Mouse (Mus musculus) limb, embryonic 10.5 days (tissue): ENCODE results near the gene Aco2. TPM values are rescaled to one million over a fixed set of nuclear protein-coding genes. Genes with fewer than 3 reads are reported as not detected.

Experiments used
- DNase-seq: peaks from one replicate; pipeline ENCODE4 v3.0.0-alpha.2; 2017; ENCODE audit warnings: low spot score
- H3K27ac ChIP-seq: fragments of 300-500 bp; sonication (generic); 2 replicates; pipeline ENCODE4 v1.5.1; 2016; ENCODE audit warnings: mild to moderate bottlenecking
- H3K27me3 ChIP-seq: fragments of 300-500 bp; sonication (generic); 2 replicates; pipeline ENCODE4 v1.6.1; 2016; ENCODE audit warnings: low read depth, mild to moderate bottlenecking; ENCODE audit not compliant: poor library complexity, severe bottlenecking
- H3K36me3 ChIP-seq: fragments of 300-500 bp; sonication (generic); 2 replicates; pipeline ENCODE4 v1.6.1; 2016; ENCODE audit warnings: mild to moderate bottlenecking, moderate library complexity
- H3K4me1 ChIP-seq: fragments of 300-500 bp; sonication (generic); 2 replicates; pipeline ENCODE4 v1.6.1; 2016
- H3K4me3 ChIP-seq: fragments of 300-500 bp; sonication (generic); 2 replicates; pipeline ENCODE4 v1.5.1; 2016; ENCODE audit warnings: mild to moderate bottlenecking, moderate library complexity
- H3K9me3 ChIP-seq: fragments of 300-500 bp; sonication (generic); replicated peaks from 2 replicates; pipeline ENCODE4 v1.6.1; 2016; ENCODE audit warnings: mild to moderate bottlenecking
- WGBS: fragments of 180-500 bp; shearing (Covaris S2); methylation state at CpG from one replicate; pipeline ENCODE4 v1.1.7; 2016; 5-methylcytosine and 5-hydroxymethylcytosine counted together
- polyA plus RNA-seq: library from polyadenylated mRNA; unstranded; fragments of >200 nt; fragmentation: Nextera tagmentation; extraction: Ambion mirVana; gene quantifications from 2 replicates; pipeline ENCODE4 v1.2.1, GENCODE M21; 2016

The Aco2 gene
- polyA plus RNA-seq, 1 experiment from 2014 or later: 172 TPM

DNA sequence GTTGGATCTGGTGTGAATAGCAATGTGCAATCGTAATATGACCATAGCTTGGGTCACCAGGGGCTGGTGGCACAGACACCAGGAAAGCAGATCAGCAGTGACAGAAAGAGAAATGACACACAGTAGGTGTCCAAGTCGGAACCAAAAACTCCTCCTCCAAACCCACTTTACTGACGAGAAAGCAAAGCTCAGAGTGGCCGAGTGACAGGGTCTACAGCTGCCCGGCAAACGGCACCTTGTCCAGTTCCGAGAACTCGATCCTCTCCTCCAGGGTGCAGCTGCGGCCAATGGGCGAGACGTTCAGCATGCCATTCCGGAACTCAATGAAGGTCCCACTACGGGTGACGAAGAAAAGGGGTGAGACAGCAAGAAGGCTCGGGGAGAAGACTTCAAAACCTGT is 83.3 kb downstream of the Aco2 start:
- DNase-seq: no peak
- Histone ChIP-seq H3K9me3 (no peaks in the 10 kb centered on the region), H3K36me3 (peaks cover 11% of the 10 kb centered on the region; the same call in 1 of the 2 replicates), H3K27me3 (no peaks in the 10 kb centered on the region), H3K4me1 (peaks cover 3% of the 10 kb centered on the region), H3K4me3 (no peak overlapping the region), H3K27ac (no peak overlapping the region)
- WGBS: 94% methylated on average over 15 of the region's 15 CpGs

DNA sequence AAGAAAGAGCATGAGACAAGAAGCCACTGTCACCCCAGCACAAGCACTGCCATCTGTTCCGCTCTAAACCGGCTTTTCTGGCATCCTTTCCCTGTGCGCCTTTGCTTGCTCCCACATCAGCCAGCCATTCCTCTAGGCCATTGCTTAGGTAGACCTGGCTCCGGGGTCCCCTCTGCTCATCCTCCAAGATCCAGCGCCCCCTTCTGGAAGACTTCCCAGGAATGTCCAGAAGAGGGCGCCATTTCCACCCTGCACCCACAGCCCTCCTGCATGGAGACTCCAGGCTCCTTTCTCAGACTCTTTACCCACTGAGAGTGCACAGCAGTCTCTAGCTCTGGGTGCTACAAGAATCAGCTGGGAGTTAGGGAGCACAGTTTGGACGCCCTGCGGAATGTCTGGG is 84.3 kb downstream of the Aco2 start:
- Histone ChIP-seq H3K27ac (no peak overlapping the region), H3K4me1 (peaks cover 7% of the 10 kb centered on the region), H3K27me3 (no peaks in the 10 kb centered on the region), H3K36me3 (peaks cover 11% of the 10 kb centered on the region; the same call in 1 of the 2 replicates), H3K4me3 (no peak overlapping the region), H3K9me3 (no peaks in the 10 kb centered on the region)
- 58% methylated on average over 8 of the region's 8 CpGs for WGBS
- peak; percentile 66 for DNase-seq

DNA sequence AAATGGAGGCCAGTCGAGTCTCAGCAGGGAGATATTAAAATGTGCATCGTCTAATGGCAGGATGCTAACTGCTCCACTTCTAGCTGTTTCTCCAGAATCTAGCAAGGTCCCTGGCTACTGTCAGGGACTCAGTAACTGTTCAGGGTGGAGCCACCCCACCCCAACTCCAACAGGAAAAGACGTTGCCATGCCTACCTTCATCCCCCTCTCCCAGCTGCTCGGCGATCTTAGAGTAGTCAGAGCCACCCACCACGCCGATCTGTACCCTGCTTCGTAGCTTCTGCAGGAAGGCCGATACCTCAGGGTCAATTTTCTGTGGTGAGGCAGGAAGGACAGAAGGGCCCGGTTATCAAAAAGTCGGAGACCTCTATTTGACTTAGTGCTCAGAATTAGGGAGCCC is 85.5 kb downstream of the Aco2 start:
- DNase-seq: no peak
- no peak overlapping the region for H3K4me3 ChIP-seq
- no peaks in the 10 kb centered on the region for H3K27me3 ChIP-seq
- peaks cover 8% of the 10 kb centered on the region; the same call in 1 of the 2 replicates for H3K36me3 ChIP-seq
- peaks cover 7% of the 10 kb centered on the region for H3K4me1 ChIP-seq
- no peaks in the 10 kb centered on the region for H3K9me3 ChIP-seq
- H3K27ac ChIP-seq: no peak overlapping the region
- WGBS: 89% methylated on average over 11 of the region's 11 CpGs

DNA sequence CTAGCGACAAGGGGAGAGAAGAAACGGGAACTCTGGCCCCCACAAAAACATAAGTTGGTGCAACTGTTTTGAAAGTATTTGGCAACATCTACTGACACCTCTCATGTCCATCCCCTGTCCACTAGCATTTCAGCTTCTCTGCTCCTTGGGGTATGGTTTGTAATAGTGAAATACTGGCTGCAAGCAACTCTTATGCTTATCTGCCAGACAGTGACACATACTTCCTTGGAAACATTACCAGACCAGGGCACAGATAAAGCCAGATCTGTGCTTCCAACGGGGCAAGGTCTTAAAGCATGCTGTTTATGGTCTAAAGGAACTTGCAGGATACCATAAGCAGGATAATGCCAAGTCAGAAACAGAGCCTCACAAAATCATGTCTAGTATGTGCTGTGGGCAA is 86.8 kb downstream of the Aco2 start:
- peaks cover 7% of the 10 kb centered on the region for H3K4me1 ChIP-seq
- no peaks in the 10 kb centered on the region for H3K27me3 ChIP-seq
- peaks cover 8% of the 10 kb centered on the region; the same call in 1 of the 2 replicates for H3K36me3 ChIP-seq
- H3K4me3 ChIP-seq: no peak overlapping the region
- no peak for DNase-seq
- H3K27ac ChIP-seq: no peak overlapping the region
- H3K9me3 ChIP-seq: no peaks in the 10 kb centered on the region
- 92% methylated on average over 3 of the region's 3 CpGs for WGBS

DNA sequence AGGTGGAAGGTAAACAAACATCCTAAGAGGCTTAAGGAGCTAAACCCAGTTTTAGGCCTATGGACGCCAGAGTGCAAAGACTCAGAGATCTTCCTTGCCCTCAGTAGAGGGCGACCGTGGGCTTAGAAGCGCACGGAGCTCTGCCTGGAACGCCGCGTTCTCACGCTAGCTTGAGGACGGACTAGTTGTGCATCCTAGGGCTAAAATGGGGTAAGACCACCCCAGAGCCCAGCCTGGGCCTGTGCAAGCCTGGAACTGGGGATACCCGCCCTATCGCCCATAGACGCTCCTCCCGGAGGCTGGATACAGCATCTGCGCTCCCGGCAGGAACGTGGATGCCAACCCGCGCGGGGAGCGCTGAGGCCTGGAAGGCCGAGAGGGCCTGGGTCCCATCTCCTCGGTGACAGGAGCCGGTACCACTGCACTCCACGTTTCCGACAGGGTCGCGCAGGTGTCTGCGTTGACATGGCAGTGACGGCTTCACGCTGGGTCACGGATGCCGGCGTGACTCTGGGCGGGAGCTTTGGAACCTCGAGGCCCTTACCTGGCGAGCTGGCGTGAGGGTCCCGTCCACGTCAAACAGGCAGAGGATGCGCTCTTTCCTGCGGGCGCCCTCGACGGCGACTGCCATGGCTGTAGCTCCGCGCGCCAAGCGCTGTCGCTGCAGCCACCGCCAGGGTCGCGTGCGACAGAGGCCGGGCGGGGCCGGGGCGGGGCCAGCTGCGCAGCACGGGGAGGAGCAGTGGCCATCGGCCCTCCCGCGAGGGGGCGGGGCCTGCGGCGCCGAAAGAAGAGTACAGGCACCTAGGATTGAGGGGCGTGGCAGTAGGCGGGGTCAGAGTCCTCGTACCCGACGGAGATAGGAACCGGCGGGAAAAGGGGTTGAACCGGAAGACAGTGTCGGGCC is 88.3 kb downstream of the Aco2 start, which contains the start of gene Pmm1:
Gene Pmm1, minus strand, starts transcription at position 760 of the 907 bp plus-strand sequence.
- Histone ChIP-seq H3K4me1 (peaks cover 7% of the 10 kb centered on the region), H3K9me3 (no peaks in the 10 kb centered on the region), H3K27me3 (no peaks in the 10 kb centered on the region), H3K4me3 (peak within 1 kb of the TSS; percentile 73), H3K27ac (peak within 1 kb of the TSS; percentile 78), H3K36me3 (no peaks in the 10 kb centered on the region; the same call in 1 of the 2 replicates)
- under 1% methylated on average over 77 of the region's 77 CpGs for WGBS
- DNase-seq: peak; percentile 99

DNA sequence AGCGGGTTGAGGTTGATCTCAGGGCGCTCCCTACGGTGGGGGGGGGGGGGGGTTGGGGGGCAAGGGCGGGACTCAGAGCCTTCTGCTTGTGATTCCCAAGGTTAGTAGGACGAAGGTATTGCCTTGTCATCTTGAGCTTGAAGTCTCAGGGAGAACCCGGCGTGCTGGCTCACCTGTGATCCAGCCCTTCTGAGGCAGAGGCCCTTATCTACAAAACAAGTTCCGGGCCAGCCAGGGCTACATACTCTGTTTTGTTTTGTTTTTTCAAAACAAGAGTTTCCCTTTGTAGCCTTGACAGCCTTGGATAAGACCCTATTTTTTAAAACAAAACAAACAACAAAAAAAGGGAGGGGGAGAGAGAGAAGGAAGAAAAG is 89.0 kb downstream of the Aco2 start:
- peaks cover 7% of the 10 kb centered on the region for H3K4me1 ChIP-seq
- H3K9me3 ChIP-seq: no peaks in the 10 kb centered on the region
- H3K27ac ChIP-seq: peak overlapping the region; percentile 61; the same call in 1 of the 2 replicates
- no peaks in the 10 kb centered on the region for H3K36me3 ChIP-seq
- H3K4me3 ChIP-seq: peak overlapping the region; percentile 73
- WGBS: 4% methylated on average over 7 of the region's 8 CpGs
- DNase-seq: no peak
- no peaks in the 10 kb centered on the region for H3K27me3 ChIP-seq

DNA sequence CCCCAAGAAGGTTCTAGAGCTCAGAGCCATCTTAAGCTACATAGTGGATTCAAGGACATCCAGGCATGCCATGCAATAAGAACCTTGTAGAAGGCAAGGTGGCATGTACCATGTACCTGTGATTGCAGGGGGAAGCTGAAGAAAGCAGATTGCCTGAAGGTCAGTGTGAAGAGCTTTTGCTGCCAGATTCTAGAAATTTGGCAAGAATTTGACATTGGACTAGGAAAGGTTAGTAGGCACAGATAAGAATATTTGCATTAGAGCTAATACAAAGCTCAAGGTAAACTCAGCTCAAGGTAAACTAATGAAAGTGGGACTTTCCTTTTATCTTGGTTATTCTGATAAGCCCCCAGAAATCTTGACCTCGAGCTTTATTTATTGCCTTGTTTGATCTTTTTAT is 92.2 kb downstream of the Aco2 start:
- Histone ChIP-seq H3K4me1 (peaks cover 11% of the 10 kb centered on the region), H3K4me3 (no peak overlapping the region), H3K9me3 (no peaks in the 10 kb centered on the region), H3K36me3 (no peaks in the 10 kb centered on the region), H3K27ac (no peak overlapping the region), H3K27me3 (no peaks in the 10 kb centered on the region)
- no peak for DNase-seq
- 57% methylated on average over 1 of the region's 1 CpGs for WGBS

Other genes with a start within 250 kb of the Aco2 start
- 37.1 and 42.1 TPM in 2 replicates for gene L3mbtl2, start 208.4 kb upstream of the Aco2 start, polyA plus RNA-seq
- gene Chadl, start 175.0 kb upstream of the Aco2 start, polyA plus RNA-seq: 1.3 and 2.4 TPM in 2 replicates
- gene Zc3h7b, start 127.3 kb upstream of the Aco2 start, polyA plus RNA-seq: 51.7 and 57.5 TPM in 2 replicates
- 150 and 166 TPM in 2 replicates for gene Rangap1, start 126.8 kb upstream of the Aco2 start, polyA plus RNA-seq
- gene Tef, start 69.9 kb upstream of the Aco2 start, polyA plus RNA-seq: 13.4 and 16.5 TPM in 2 replicates
- gene Tob2, start 13.5 kb upstream of the Aco2 start, polyA plus RNA-seq: 18.3 and 19.8 TPM in 2 replicates
- gene Phf5a, start 398 bp upstream of the Aco2 start, polyA plus RNA-seq: 256 and 300 TPM in 2 replicates
- 75.5 and 86.6 TPM in 2 replicates for gene Polr3h, start 53.9 kb downstream of the Aco2 start, polyA plus RNA-seq
- gene Csdc2, start 64.5 kb downstream of the Aco2 start, polyA plus RNA-seq: 3.7 and 5.7 TPM in 2 replicates
- gene Pmm1, start 88.6 kb downstream of the Aco2 start, polyA plus RNA-seq: 18.1 and 21.1 TPM in 2 replicates
- gene 1700029P11Rik, start 108.2 kb downstream of the Aco2 start, polyA plus RNA-seq: not detected in 2 replicates
- 112 and 113 TPM in 2 replicates for gene Xrcc6, start 115.5 kb downstream of the Aco2 start, polyA plus RNA-seq
- 33.7 and 40.3 TPM in 2 replicates for gene Desi1, start 161.6 kb downstream of the Aco2 start, polyA plus RNA-seq
- 379 and 421 TPM in 2 replicates for gene Snu13, start 175.3 kb downstream of the Aco2 start, polyA plus RNA-seq
- gene 4930407I10Rik, start 186.8 kb downstream of the Aco2 start, polyA plus RNA-seq: not detected in 2 replicates
- gene Mei1, start 197.7 kb downstream of the Aco2 start, polyA plus RNA-seq: not detected in 2 replicates